Mouse (Mus musculus): ENCODE results near the gene Glce.

GRCm38 (mm10) chr9:62015504-62015903 is 107.0 kb downstream of the Glce start:
- TF ChIP-seq CTCF (IDR thresholded peaks at IDR 0.05; ENCODE audit: borderline replicate concordance, insufficient read depth, low read depth, low read length) = 0 out of 2 replicates have a peak, but pooled peaks have one; percentile 6
- no peak for TF ChIP-seq POLR2A (IDR thresholded peaks at IDR 0.05; ENCODE audit: borderline replicate concordance, insufficient read depth, low read length)

Measured in cerebellum, adult 2 months (tissue).